Mouse (Mus musculus) right cerebral cortex, postnatal 36 days (tissue): ENCODE data around the gene Khdrbs1.
A peak's percentile ranks its signal among the peaks of the same experiment; 100 is the strongest.
"Not testable (repeated sequence)": the region's sequence is repeated elsewhere in the genome, so short reads cannot be mapped to it uniquely, and the experiment has no call there.

Experiments used
- DNase-seq, 2 experiments: peaks; one replicate each; pipeline ENCODE4 v3.0.0; 2022; ENCODE audit warnings: low spot score in 2 of 2, mixed read lengths in 1 of 2

Khdrbs1 gene

GRCm38 (mm10) chr4:129743494-129743893 lies 1.4 kb upstream of the Khdrbs1 start:
- no peak for DNase-seq

DNA sequence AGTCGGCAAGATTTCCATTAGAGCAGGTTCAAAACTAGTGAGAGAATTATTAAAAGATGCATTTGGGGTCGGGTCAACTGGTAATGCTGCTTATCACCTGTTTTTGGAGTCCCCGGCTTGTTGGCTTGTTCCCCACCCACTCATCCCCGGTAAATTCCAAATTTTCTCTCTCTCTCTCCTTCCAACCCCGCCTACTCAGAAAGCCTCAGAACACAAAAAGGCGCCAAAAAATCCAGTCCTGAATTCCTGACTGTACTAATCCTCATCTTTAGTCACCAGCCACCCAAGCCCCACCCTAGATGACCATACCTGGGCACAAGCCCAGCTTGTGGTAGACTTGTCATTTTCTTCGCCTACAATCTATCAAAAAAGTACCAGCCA lies 897 bp upstream of the Khdrbs1 start:
- DNase-seq = peak in 1 of 2 experiments; percentile 14

GRCm38 (mm10) chr4:129741974-129742231 lies 200 bp downstream of the Khdrbs1 start:
- DNase-seq = no peak

- peak; percentile 22 to 24 for DNase-seq
Observed at GRCm38 (mm10) chr4:129741251-129741973, 691 bp downstream of the Khdrbs1 start.

GRCm38 (mm10) chr4:129739111-129739645 lies 2.9 kb downstream of the Khdrbs1 start:
- no peak for DNase-seq

DNA sequence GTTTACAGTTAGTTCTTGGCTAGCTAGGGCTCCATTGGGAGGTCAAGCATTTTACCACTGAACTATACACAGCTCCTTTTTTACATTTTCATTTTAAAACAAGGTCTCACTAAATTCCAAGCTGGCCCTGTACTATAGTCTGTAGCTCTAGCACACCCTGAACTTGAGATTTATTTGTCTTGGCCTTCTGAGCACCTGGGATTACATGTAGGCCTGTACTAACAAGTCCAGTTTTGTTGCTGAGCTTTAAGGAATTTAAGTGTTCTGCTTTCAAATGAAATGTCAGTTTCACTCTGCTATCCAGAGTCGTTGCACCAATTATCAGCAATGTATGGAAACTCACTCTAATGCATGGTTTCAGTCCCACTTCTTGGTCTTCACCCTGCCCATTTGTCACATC lies 5.9 kb downstream of the Khdrbs1 start:
- no peak for DNase-seq

GRCm38 (mm10) chr4:129735485-129735884 lies 6.6 kb downstream of the Khdrbs1 start:
- not testable (repeated sequence) for DNase-seq

DNA sequence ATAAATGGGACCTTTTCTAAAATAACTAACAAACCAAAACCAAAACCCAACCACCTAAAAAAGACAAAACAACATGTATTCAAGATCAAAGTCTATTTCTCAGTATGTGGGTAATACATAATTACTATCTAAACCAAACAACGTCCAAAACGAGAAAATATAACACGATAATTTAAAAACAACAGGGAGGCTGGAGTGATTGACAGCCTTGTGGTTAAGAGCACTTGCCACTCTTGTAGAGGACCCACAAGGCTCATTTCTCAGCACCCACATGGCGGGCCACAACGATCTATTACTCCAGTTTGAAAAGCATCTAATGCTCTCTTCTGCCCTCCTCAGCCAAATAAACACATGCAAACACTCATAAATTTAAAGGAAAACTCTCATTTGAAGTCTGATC lies 10.7 kb downstream of the Khdrbs1 start:
- DNase-seq = no peak

GRCm38 (mm10) chr4:129716310-129716709 lies 25.8 kb downstream of the Khdrbs1 start:
- DNase-seq = no peak

GRCm38 (mm10) chr4:129709486-129710129 lies 32.5 kb downstream of the Khdrbs1 start:
- no peak for DNase-seq

- no peak for DNase-seq
Observed at GRCm38 (mm10) chr4:129706750-129707149, 35.4 kb downstream of the Khdrbs1 start.

- DNase-seq = peak; percentile 81 to 83
Observed at GRCm38 (mm10) chr4:129702454-129702853, 39.6 kb downstream of the Khdrbs1 start.

GRCm38 (mm10) chr4:129701503-129702377 lies 40.4 kb downstream of the Khdrbs1 start:
- peak; percentile 78 to 83 for DNase-seq

- DNase-seq = not testable (repeated sequence)
Observed at GRCm38 (mm10) chr4:129700661-129701060, 41.4 kb downstream of the Khdrbs1 start.

GRCm38 (mm10) chr4:129700216-129700615 lies 41.9 kb downstream of the Khdrbs1 start:
- DNase-seq = no peak

- no peak for DNase-seq
Observed at GRCm38 (mm10) chr4:129697191-129697590, 44.9 kb downstream of the Khdrbs1 start.

GRCm38 (mm10) chr4:129696158-129696985 lies 45.7 kb downstream of the Khdrbs1 start, which contains the start of gene Tmem39b:
Tmem39b (minus strand) TSS chr4:129696838.
- peak; percentile 85 to 86 for DNase-seq

DNA sequence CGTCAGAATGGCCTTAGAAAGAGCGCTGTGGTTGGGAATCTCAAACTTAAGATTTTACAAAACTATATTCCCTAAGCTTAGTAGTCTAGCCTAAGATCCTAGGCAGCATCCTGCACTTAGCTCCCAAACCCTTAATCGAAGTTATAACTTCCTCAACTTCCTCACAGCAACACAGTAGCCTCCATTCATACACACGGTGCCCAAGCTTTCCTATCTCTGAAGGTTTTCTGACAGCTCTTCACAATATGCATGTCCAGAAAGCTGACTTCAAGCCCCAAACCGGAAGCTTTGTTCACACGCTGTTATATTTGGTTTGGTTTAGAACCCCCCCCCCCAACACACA lies 46.3 kb downstream of the Khdrbs1 start:
- no peak for DNase-seq

GRCm38 (mm10) chr4:129684531-129684930 lies 57.6 kb downstream of the Khdrbs1 start:
- DNase-seq = no peak

DNA sequence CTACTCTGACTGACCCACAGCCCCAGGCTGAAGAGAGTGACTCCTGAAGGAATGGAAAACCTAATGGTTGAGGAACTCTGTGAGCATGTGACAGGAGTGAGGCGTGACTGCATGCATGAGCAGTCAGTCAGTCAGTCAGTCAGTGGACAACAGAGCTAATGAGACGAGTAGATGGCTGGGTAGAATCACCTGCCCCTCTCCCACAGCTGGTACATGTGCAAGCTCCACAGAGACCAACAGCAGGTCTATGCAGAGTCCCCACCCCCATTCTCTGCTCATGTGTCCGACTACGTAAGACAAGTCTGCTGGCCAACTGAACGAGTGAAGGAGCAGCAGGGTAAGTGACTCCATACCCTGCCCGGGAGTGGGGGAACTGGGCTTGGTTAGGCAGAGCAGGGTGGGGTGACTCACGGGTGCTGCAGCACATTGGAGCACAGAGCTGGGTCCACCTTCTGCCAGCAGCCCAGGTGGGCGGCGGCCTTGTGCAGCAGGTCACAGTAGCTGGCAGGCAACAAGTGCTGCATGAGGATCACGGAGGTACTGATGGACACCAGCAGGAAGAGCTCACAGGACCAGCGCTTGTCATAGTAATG lies 58.1 kb downstream of the Khdrbs1 start:
- no peak for DNase-seq

DNA sequence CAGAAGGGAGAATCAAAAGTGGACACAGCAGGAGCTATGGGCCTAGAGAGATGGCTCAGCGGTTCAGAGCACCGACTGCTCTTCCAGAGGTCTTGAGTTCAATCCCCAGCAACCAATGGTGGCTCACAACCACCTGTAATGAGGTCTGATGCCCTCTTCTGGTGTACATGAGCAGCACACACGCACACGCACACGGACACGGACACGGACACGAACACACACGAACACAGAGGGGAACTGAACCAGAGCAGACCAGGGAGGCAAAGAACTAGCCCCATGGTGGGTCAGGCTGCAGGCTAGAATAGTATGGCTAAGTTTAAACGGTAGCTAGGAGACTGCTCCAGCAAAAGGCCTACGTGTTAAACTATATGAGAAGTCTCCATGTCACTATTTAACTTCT lies 60.3 kb downstream of the Khdrbs1 start:
- no peak for DNase-seq
